Mouse (Mus musculus) CH12.LX (cell line): Measurements from ENCODE around the gene Nup88.

Source experiments
- E2F4 ChIP-seq: IDR thresholded peaks from 2 replicates; pipeline ENCODE4 v1.6.1; 2011; ENCODE audit warnings: low read depth, low read length, improper control_type of control experiment; ENCODE audit not compliant: insufficient replicate concordance
- JUN ChIP-seq: IDR thresholded peaks from 2 replicates; pipeline ENCODE4 v1.6.1; 2011; ENCODE audit warnings: low read depth, mild to moderate bottlenecking, low read length, improper control_type of control experiment, moderate library complexity; ENCODE audit not compliant: insufficient read depth
- MEF2A ChIP-seq: IDR thresholded peaks from 2 replicates; pipeline ENCODE4 v1.6.1; 2014; ENCODE audit warnings: low read depth, mild to moderate bottlenecking, inconsistent platforms, low read length, improper control_type of control experiment, borderline replicate concordance
- ZMIZ1 ChIP-seq: IDR thresholded peaks from 2 replicates; pipeline ENCODE4 v1.6.1; 2012; ENCODE audit warnings: low read depth, mild to moderate bottlenecking, inconsistent platforms, low read length, improper control_type of control experiment

GRCm38 (mm10) chr11:70935316-70935715, 34.5 kb downstream of the Nup88 start:
- TF ChIP-seq MEF2A: no peak
- no peak for TF ChIP-seq JUN
- TF ChIP-seq E2F4: no peak
- no peak for TF ChIP-seq ZMIZ1
